9 mouse cellular contexts compared by ENCODE assay signal in genomic region chr11:50161578-50162304, GRCm38 (mm10). TPM values are rescaled to one million over a fixed set of nuclear protein-coding genes. Genes with fewer than 3 reads are reported as not detected.
DNase-seq lines count a peak whose midpoint lies in the region; ATAC-seq and TF ChIP-seq lines count a peak whose summit lies in the region.
"Had no signal": no experiment of that assay in that cellular context is flagged by ENCODE, and none has a peak within 500 bp of the region (broad histone marks: within the 10 kb centered on the region; RNA-seq: fewer than 3 reads in every experiment).

No protein-coding gene starts in this region.

- no peaks in the 10 kb centered on the region for H3K4me1 ChIP-seq in hindbrain, embryonic 14.5 days (replicated peaks; ENCODE audit: control insufficient read depth, insufficient read depth, low read length)
- peaks cover 18% of the 10 kb centered on the region for H3K4me1 ChIP-seq in liver, adult 2 months (ENCODE audit: control insufficient read depth, insufficient read depth, low read length)
- H3K4me1 ChIP-seq in midbrain, embryonic 16.5 days (ENCODE audit: control insufficient read depth, insufficient read depth, low read length): no peaks in the 10 kb centered on the region

- no peak for ATAC-seq in hindbrain, embryonic 14.5 days (ENCODE audit: low FRiP score)
- peak; percentile 47; the same call in 1 of the 2 replicates for ATAC-seq in midbrain, embryonic 16.5 days

- peaks cover 93% of the 10 kb centered on the region for H3K36me3 ChIP-seq in hindbrain, embryonic 14.5 days (replicated peaks; ENCODE audit: control insufficient read depth, insufficient read depth)
- no peaks in the 10 kb centered on the region for H3K36me3 ChIP-seq in liver, adult 2 months (ENCODE audit: control insufficient read depth, insufficient read depth, low read length)
- H3K36me3 ChIP-seq in midbrain, embryonic 16.5 days (ENCODE audit: control insufficient read depth, insufficient read depth, low read length): peaks cover 50% of the 10 kb centered on the region

- H3K79me2 ChIP-seq in liver, adult 2 months (ENCODE audit: control insufficient read depth, insufficient read depth, low read length): no peaks in the 10 kb centered on the region

- peak; percentile 98 for TF ChIP-seq CTCF in brain, embryonic 14.5 days (IDR thresholded peaks at IDR 0.05; ENCODE audit: borderline replicate concordance, extremely low read depth, insufficient read depth, insufficient read length)
- peak; percentile 98 for TF ChIP-seq CTCF in liver, adult 2 months (IDR thresholded peaks at IDR 0.05; ENCODE audit: low read depth, low read length)

- WGBS in hindbrain, embryonic 14.5 days: 65% methylated on average over 10 of the region's 10 CpGs
- WGBS in liver, adult 2 months: 67% methylated on average over 10 of the region's 10 CpGs
- 69% methylated on average over 10 of the region's 10 CpGs for WGBS in midbrain, embryonic 16.5 days

- DNase-seq in right cerebral cortex, adult 2 months (ENCODE audit: low spot score in 2 of 2): peak; percentile 36 to 54
- no peak for DNase-seq in right cerebral cortex, postnatal 36 days (ENCODE audit: low spot score in 2 of 2)
- peak; percentile 74 for DNase-seq in brain, embryonic 14.5 days (ENCODE audit: low read depth)
- DNase-seq in fibroblast of lung, adult 2 months (ENCODE audit: low read depth): peak; percentile 17
- peak; percentile 62 for DNase-seq in hindbrain, embryonic 14.5 days (ENCODE audit: low spot score)
- peak; percentile 44 for DNase-seq in liver, adult 2 months (ENCODE audit: extremely low read depth, low read depth, low spot score)
- DNase-seq in spleen, postnatal 4 days (ENCODE audit: low spot score in 2 of 2): peak; percentile 70 to 88

- no peak overlapping the region for H3K4me2 ChIP-seq in hindbrain, embryonic 14.5 days (replicated peaks)
- no peak overlapping the region for H3K4me2 ChIP-seq in midbrain, embryonic 16.5 days (ENCODE audit: low read length)

- H3K9ac ChIP-seq in hindbrain, embryonic 14.5 days: no peak overlapping the region
- H3K9ac ChIP-seq in liver, adult 2 months (ENCODE audit: low read depth, low read length): no peak overlapping the region
- no peak overlapping the region for H3K9ac ChIP-seq in midbrain, embryonic 16.5 days (ENCODE audit: low read depth, low read length)

- H3K27me3 ChIP-seq in hindbrain, embryonic 14.5 days (ENCODE audit: control insufficient read depth, insufficient read depth, low read length): no peaks in the 10 kb centered on the region
- H3K27me3 ChIP-seq in liver, adult 2 months (ENCODE audit: control insufficient read depth, insufficient read depth, low read length): no peaks in the 10 kb centered on the region
- H3K27me3 ChIP-seq in midbrain, embryonic 16.5 days (ENCODE audit: control insufficient read depth, insufficient read depth, low read depth, low read length): no peaks in the 10 kb centered on the region

- no peak overlapping the region for H3K4me3 ChIP-seq in hindbrain, embryonic 14.5 days (replicated peaks; ENCODE audit: low read length)
- H3K4me3 ChIP-seq in liver, adult 2 months (ENCODE audit: insufficient read depth, low read depth, low read length): no peak overlapping the region
- no peak overlapping the region for H3K4me3 ChIP-seq in midbrain, embryonic 16.5 days (ENCODE audit: low read depth, low read length)
- H3K4me3 ChIP-seq: erythroblast, embryonic 14.5 days had no signal

- TF ChIP-seq POLR2A in brain, embryonic 14.5 days (IDR thresholded peaks at IDR 0.05; ENCODE audit: borderline replicate concordance, extremely low read depth, insufficient read depth, insufficient read length, poor library complexity, severe bottlenecking): no peak
- TF ChIP-seq POLR2A in liver, adult 2 months (IDR thresholded peaks at IDR 0.05; ENCODE audit: extremely low read depth, insufficient read depth, low read length): no peak

- no peaks in the 10 kb centered on the region for H3K9me3 ChIP-seq in hindbrain, embryonic 14.5 days (ENCODE audit: control insufficient read depth, low read length)
- no peaks in the 10 kb centered on the region for H3K9me3 ChIP-seq in midbrain, embryonic 16.5 days (replicated peaks; ENCODE audit: control insufficient read depth, low read length, poor library complexity, severe bottlenecking)

- no peak overlapping the region for H3K27ac ChIP-seq in hindbrain, embryonic 14.5 days
- H3K27ac ChIP-seq in liver, adult 2 months (replicated peaks; ENCODE audit: insufficient read depth, low read depth, low read length): no peak overlapping the region
- H3K27ac ChIP-seq in midbrain, embryonic 16.5 days (ENCODE audit: low read length): no peak overlapping the region

RNA-seq across cellular contexts. Expression of gene Mrnip, which starts 12.5 kb away (rescaled TPM):
- 33.1 and 35.9 TPM in 2 replicates for polyA plus RNA-seq in brain, embryonic 14.5 days (2012; rRNA removed)
- 34.4 and 37.7 TPM in 2 replicates for polyA plus RNA-seq in hindbrain, embryonic 14.5 days (2014; fragmentation: Nextera tagmentation; extraction: Ambion mirVana)
- 8.5 and 9.3 TPM in 2 replicates for total RNA-seq in liver, adult 2 months (2014; rRNA removed)
- polyA plus RNA-seq in liver, adult 2 months (2012; rRNA removed): 9.3 and 9.9 TPM in 2 replicates
- polyA plus RNA-seq in midbrain, embryonic 16.5 days (2015; fragmentation: Nextera tagmentation; extraction: Ambion mirVana): 32.7 and 39.2 TPM in 2 replicates

RNA-seq across cellular contexts. Expression of gene Tbc1d9b, which starts 30.5 kb away (rescaled TPM):
- 37.4 and 52.9 TPM in 2 replicates for polyA plus RNA-seq in brain, embryonic 14.5 days (2012; rRNA removed)
- polyA plus RNA-seq in hindbrain, embryonic 14.5 days (2014; fragmentation: Nextera tagmentation; extraction: Ambion mirVana): 35.7 and 38.2 TPM in 2 replicates
- 19.5 and 26.2 TPM in 2 replicates for total RNA-seq in liver, adult 2 months (2014; rRNA removed)
- polyA plus RNA-seq in liver, adult 2 months (2012; rRNA removed): 29.8 and 30.5 TPM in 2 replicates
- 38.3 and 38.4 TPM in 2 replicates for polyA plus RNA-seq in midbrain, embryonic 16.5 days (2015; fragmentation: Nextera tagmentation; extraction: Ambion mirVana)

RNA-seq across cellular contexts. Expression of gene Sqstm1, which starts 48.9 kb away (rescaled TPM):
- 171 and 203 TPM in 2 replicates for polyA plus RNA-seq in brain, embryonic 14.5 days (2012; rRNA removed)
- 365 and 385 TPM in 2 replicates for polyA plus RNA-seq in hindbrain, embryonic 14.5 days (2014; fragmentation: Nextera tagmentation; extraction: Ambion mirVana)
- total RNA-seq in liver, adult 2 months (2014; rRNA removed): 252 and 333 TPM in 2 replicates
- 254 and 299 TPM in 2 replicates for polyA plus RNA-seq in liver, adult 2 months (2012; rRNA removed)
- polyA plus RNA-seq in midbrain, embryonic 16.5 days (2015; fragmentation: Nextera tagmentation; extraction: Ambion mirVana): 374 and 394 TPM in 2 replicates

RNA-seq across cellular contexts. Expression of gene Mgat4b, which starts 48.9 kb away (rescaled TPM):
- 78.9 and 97.1 TPM in 2 replicates for polyA plus RNA-seq in brain, embryonic 14.5 days (2012; rRNA removed)
- 55.7 and 56.0 TPM in 2 replicates for polyA plus RNA-seq in hindbrain, embryonic 14.5 days (2014; fragmentation: Nextera tagmentation; extraction: Ambion mirVana)
- 9.8 and 16.5 TPM in 2 replicates for total RNA-seq in liver, adult 2 months (2014; rRNA removed)
- polyA plus RNA-seq in liver, adult 2 months (2012; rRNA removed): 26.3 and 28.8 TPM in 2 replicates
- polyA plus RNA-seq in midbrain, embryonic 16.5 days (2015; fragmentation: Nextera tagmentation; extraction: Ambion mirVana): 33.3 and 38.3 TPM in 2 replicates

Comparison
In these comparisons a context has a peak if more than half of its experiments do, and no peak if none do; other contexts are left out.
1. DNase-seq: peak in right cerebral cortex, adult 2 months (2 of 2), brain, embryonic 14.5 days (single experiment), fibroblast of lung, adult 2 months (single experiment), hindbrain, embryonic 14.5 days (single experiment), liver, adult 2 months (single experiment) and spleen, postnatal 4 days (2 of 2); none in right cerebral cortex, postnatal 36 days (0 of 2).